Mouse (Mus musculus) lung, postnatal 0 days (tissue): Measurements from ENCODE around the gene Ube2d3. TPM values are rescaled to one million over a fixed set of nuclear protein-coding genes. Genes with fewer than 3 reads are reported as not detected.

Experiments used
- ATAC-seq: fragments of 200-750 bp; cut with Nextera tagmentation; 2 replicates; pipeline ENCODE4 v1.8.0; 2017; ENCODE audit warnings: moderate library complexity
- DNase-seq: peaks from one replicate; pipeline ENCODE4 v3.0.0-alpha.2; 2016; ENCODE audit warnings: low spot score
- H3K27ac ChIP-seq: fragments of 300-500 bp; sonication (generic); 2 replicates; pipeline ENCODE4 v1.5.1; 2014; ENCODE audit warnings: antibody characterized with exemption, mild to moderate bottlenecking, low read length, mixed read lengths
- H3K27me3 ChIP-seq: fragments of 300-500 bp; sonication (generic); replicated peaks from 2 replicates; pipeline ENCODE4 v1.6.1; 2014; ENCODE audit warnings: low read length, mixed read lengths; ENCODE audit not compliant: insufficient read depth
- H3K36me3 ChIP-seq: fragments of 300-500 bp; sonication (generic); 2 replicates; pipeline ENCODE4 v1.6.1; 2014; ENCODE audit warnings: low read length, mixed read lengths; ENCODE audit not compliant: insufficient read depth
- H3K4me1 ChIP-seq: fragments of 300-500 bp; sonication (generic); 2 replicates; pipeline ENCODE4 v1.6.1; 2014; ENCODE audit warnings: antibody characterized with exemption, low read depth, low read length, mixed read lengths; ENCODE audit not compliant: insufficient read depth
- H3K4me2 ChIP-seq: fragments of 300-500 bp; sonication (generic); replicated peaks from 2 replicates; pipeline ENCODE4 v1.6.1; 2014; ENCODE audit warnings: low read depth, mild to moderate bottlenecking, low read length, moderate library complexity, mixed read lengths
- H3K4me3 ChIP-seq: fragments of 300-500 bp; sonication (generic); 2 replicates; pipeline ENCODE4 v1.5.1; 2014; ENCODE audit warnings: low read depth, low read length
- H3K9ac ChIP-seq: fragments of 300-500 bp; sonication (generic); replicated peaks from 2 replicates; pipeline ENCODE4 v1.6.1; 2014; ENCODE audit warnings: low read depth, mild to moderate bottlenecking
- H3K9me3 ChIP-seq: fragments of 300-500 bp; sonication (generic); 2 replicates; pipeline ENCODE4 v1.6.1; 2016; ENCODE audit warnings: low read length, mixed read lengths
- CTCF ChIP-seq: IDR thresholded peaks from 2 replicates; pipeline ENCODE4 v1.5.1; 2016; ENCODE audit warnings: antibody characterized with exemption, mild to moderate bottlenecking
- EP300 ChIP-seq: IDR thresholded peaks from 2 replicates; pipeline ENCODE4 v1.6.1; 2016; ENCODE audit warnings: antibody characterized with exemption, mild to moderate bottlenecking, control low read depth
- WGBS: fragments of 180-500 bp; shearing (Covaris S2); extraction: QIAGEN DNeasy Blood & Tissue Kit; methylation state at CpG from one replicate; pipeline ENCODE4 v1.1.7; 2014; 5-methylcytosine and 5-hydroxymethylcytosine counted together
- polyA plus RNA-seq: library from polyadenylated mRNA; unstranded; fragments of >200 nt; fragmentation: Nextera tagmentation; extraction: Ambion mirVana; gene quantifications from 2 replicates; pipeline ENCODE4 v1.2.1, GENCODE M21; 2015

Gene Ube2d3
- polyA plus RNA-seq, 1 experiment from 2014 or later: 386 TPM

GRCm38 (mm10) chr3:135423608-135424212 is 14.2 kb upstream of the Ube2d3 start, which contains the start of gene Cisd2:
Cisd2 (minus strand) TSS chr3:135423925.
- 2% methylated on average over 8 of the region's 8 CpGs for WGBS
- no peak for ATAC-seq
- no peaks in the 10 kb centered on the region for H3K27me3 ChIP-seq
- H3K9ac ChIP-seq: peak within 1 kb of the TSS; percentile 57
- H3K9me3 ChIP-seq: no peaks in the 10 kb centered on the region
- TF ChIP-seq CTCF: no peak
- TF ChIP-seq EP300: no peak; the same call in 1 of the 2 replicates
- peak within 1 kb of the TSS; percentile 69 for H3K4me2 ChIP-seq
- no peaks in the 10 kb centered on the region for H3K4me1 ChIP-seq
- DNase-seq: peak; percentile 40
- peak within 1 kb of the TSS; percentile 87 for H3K27ac ChIP-seq
- peak within 1 kb of the TSS; percentile 84 for H3K4me3 ChIP-seq
- H3K36me3 ChIP-seq: no peaks in the 10 kb centered on the region

GRCm38 (mm10) chr3:135436901-135437616 is 890 bp upstream of the Ube2d3 start:
- Histone ChIP-seq H3K4me3 (peak overlapping the region; percentile 49; the same call in 1 of the 2 replicates), H3K4me1 (no peaks in the 10 kb centered on the region), H3K36me3 (no peaks in the 10 kb centered on the region), H3K9me3 (no peaks in the 10 kb centered on the region), H3K27me3 (no peaks in the 10 kb centered on the region), H3K9ac (peak overlapping the region; percentile 30; the same call in 1 of the 2 replicates), H3K27ac (peak overlapping the region; percentile 63), H3K4me2 (peak overlapping the region; percentile 53)
- ATAC-seq: no peak
- no peak for TF ChIP-seq CTCF
- TF ChIP-seq EP300: no peak
- DNase-seq: no peak
- WGBS: 46% methylated on average over 14 of the region's 14 CpGs

GRCm38 (mm10) chr3:135438531-135438912 is 573 bp downstream of the Ube2d3 start:
- Histone ChIP-seq H3K9me3 (no peaks in the 10 kb centered on the region), H3K4me1 (no peaks in the 10 kb centered on the region), H3K36me3 (no peaks in the 10 kb centered on the region), H3K4me2 (peak overlapping the region; percentile 66), H3K9ac (peak overlapping the region; percentile 96), H3K4me3 (peak overlapping the region; percentile 96), H3K27me3 (no peaks in the 10 kb centered on the region), H3K27ac (peak overlapping the region; percentile 100)
- ATAC-seq (peak; percentile 72), DNase-seq (peak; percentile 92)
- TF ChIP-seq EP300: no peak
- TF ChIP-seq CTCF: no peak
- 3% methylated on average over 42 of the region's 50 CpGs for WGBS

GRCm38 (mm10) chr3:135438913-135439531 is 1.1 kb downstream of the Ube2d3 start:
- Histone ChIP-seq H3K9ac (peak overlapping the region; percentile 96), H3K27me3 (no peaks in the 10 kb centered on the region), H3K4me3 (peak overlapping the region; percentile 96), H3K27ac (peak overlapping the region; percentile 100), H3K4me2 (peak overlapping the region; percentile 66), H3K9me3 (no peaks in the 10 kb centered on the region), H3K4me1 (0 out of 2 replicates have a peak, but pooled peaks cover 2% of the 10 kb centered on the region), H3K36me3 (0 out of 2 replicates have a peak, but pooled peaks cover 3% of the 10 kb centered on the region)
- TF ChIP-seq EP300 (no peak; the same call in 1 of the 2 replicates), CTCF (no peak)
- ATAC-seq (peak; percentile 63), DNase-seq (peak; percentile 96)
- under 1% methylated on average over 47 of the region's 76 CpGs for WGBS

- Histone ChIP-seq H3K9ac (peak overlapping the region; percentile 96), H3K9me3 (no peaks in the 10 kb centered on the region), H3K4me1 (0 out of 2 replicates have a peak, but pooled peaks cover 2% of the 10 kb centered on the region), H3K27ac (peak overlapping the region; percentile 100), H3K4me2 (peak overlapping the region; percentile 66), H3K36me3 (0 out of 2 replicates have a peak, but pooled peaks cover 3% of the 10 kb centered on the region), H3K27me3 (no peaks in the 10 kb centered on the region), H3K4me3 (peak overlapping the region; percentile 96)
- DNase-seq: no peak
- TF ChIP-seq EP300: no peak; the same call in 1 of the 2 replicates
- TF ChIP-seq CTCF: no peak
- 2% methylated on average over 15 of the region's 15 CpGs for WGBS
- no peak for ATAC-seq
Observed at GRCm38 (mm10) chr3:135439651-135440050, 1.7 kb downstream of the Ube2d3 start.

GRCm38 (mm10) chr3:135440221-135440620 is 2.3 kb downstream of the Ube2d3 start:
- no peak for TF ChIP-seq EP300
- TF ChIP-seq CTCF: no peak
- WGBS: 10% methylated on average over 7 of the region's 7 CpGs
- H3K4me1 ChIP-seq: 0 out of 2 replicates have a peak, but pooled peaks cover 2% of the 10 kb centered on the region
- peak overlapping the region; percentile 96 for H3K4me3 ChIP-seq
- peak overlapping the region; percentile 66 for H3K4me2 ChIP-seq
- no peaks in the 10 kb centered on the region for H3K27me3 ChIP-seq
- H3K27ac ChIP-seq: peak overlapping the region; percentile 100
- peak overlapping the region; percentile 96 for H3K9ac ChIP-seq
- 0 out of 2 replicates have a peak, but pooled peaks cover 3% of the 10 kb centered on the region for H3K36me3 ChIP-seq
- ATAC-seq: no peak
- H3K9me3 ChIP-seq: no peaks in the 10 kb centered on the region
- DNase-seq: peak; percentile 92
